Mouse (Mus musculus): Measurements from ENCODE around the gene Tbc1d9. TPM values are rescaled to one million over a fixed set of nuclear protein-coding genes. Genes with fewer than 3 reads are reported as not detected.

Tbc1d9 gene
- 5.2 and 5.7 TPM in 2 replicates for polyA plus RNA-seq (2012; rRNA removed)
- polyA plus RNA-seq (2014; fragmentation: Nextera tagmentation; extraction: Ambion mirVana), result 1.3 and 1.9 TPM in 2 replicates

GRCm38 (mm10) chr8:83165235-83165930 lies at the start of gene Tbc1d9:
TSS of gene Tbc1d9 (plus strand) at chr8:83165352.
- peak within 1 kb of the TSS; percentile 48 for H3K27ac ChIP-seq (replicated peaks; ENCODE audit: low read depth, low read length)
- WGBS, result 0% methylated on average over 46 of the region's 63 CpGs
- H3K36me3 ChIP-seq (ENCODE audit: control insufficient read depth, insufficient read depth, low read length), result no peaks in the 10 kb centered on the region
- peak within 1 kb of the TSS; percentile 72 for H3K9ac ChIP-seq (ENCODE audit: low read depth, low read length, severe bottlenecking)
- no peaks in the 10 kb centered on the region for H3K27me3 ChIP-seq (ENCODE audit: control insufficient read depth, insufficient read depth, low read length)
- TF ChIP-seq POLR2A (IDR thresholded peaks at IDR 0.05; ENCODE audit: borderline replicate concordance, extremely low read depth, insufficient read depth, insufficient read length), result 0 out of 2 replicates have a peak, but pooled peaks have one; percentile 23
- H3K4me1 ChIP-seq (ENCODE audit: control insufficient read depth, insufficient read depth, low read length), result 0 out of 2 replicates have a peak, but pooled peaks cover 4% of the 10 kb centered on the region
- peak; percentile 81 for ATAC-seq (ENCODE audit: low FRiP score, low read depth)
- peak within 1 kb of the TSS; percentile 62 for H3K4me3 ChIP-seq (replicated peaks; ENCODE audit: low read length)
- no peaks in the 10 kb centered on the region for H3K9me3 ChIP-seq (ENCODE audit: control insufficient read depth, low read length)
- peak within 1 kb of the TSS; percentile 89 for H3K4me2 ChIP-seq (replicated peaks; ENCODE audit: low read depth, low read length, severe bottlenecking)
- DNase-seq (ENCODE audit: low spot score), result peak; percentile 62

GRCm38 (mm10) chr8:83135086-83135485 lies 30.1 kb upstream of the Tbc1d9 start:
- ATAC-seq (ENCODE audit: low FRiP score, low read depth), result no peak
- no peak overlapping the region for H3K4me2 ChIP-seq (replicated peaks; ENCODE audit: low read depth, low read length, severe bottlenecking)

GRCm38 (mm10) chr8:83140068-83140467 lies 25.1 kb upstream of the Tbc1d9 start:
- Histone ChIP-seq H3K27me3 (ENCODE audit: control insufficient read depth, insufficient read depth, low read length) (no peaks in the 10 kb centered on the region), H3K36me3 (ENCODE audit: control insufficient read depth, insufficient read depth, low read length) (no peaks in the 10 kb centered on the region), H3K4me3 (replicated peaks; ENCODE audit: low read length) (no peak overlapping the region), H3K4me1 (ENCODE audit: control insufficient read depth, insufficient read depth, low read length) (no peaks in the 10 kb centered on the region), H3K27ac (replicated peaks; ENCODE audit: low read depth, low read length) (no peak overlapping the region), H3K9me3 (ENCODE audit: control insufficient read depth, low read length) (no peaks in the 10 kb centered on the region), H3K4me2 (replicated peaks; ENCODE audit: low read depth, low read length, severe bottlenecking) (no peak overlapping the region), H3K9ac (ENCODE audit: low read depth, low read length, severe bottlenecking) (no peak overlapping the region)
- 83% methylated on average over 1 of the region's 1 CpGs for WGBS
- TF ChIP-seq POLR2A (IDR thresholded peaks at IDR 0.05; ENCODE audit: borderline replicate concordance, extremely low read depth, insufficient read depth, insufficient read length), result no peak
- ATAC-seq (ENCODE audit: low FRiP score, low read depth) (no peak), DNase-seq (ENCODE audit: low spot score) (no peak)

More at GRCm38 (mm10) chr8:83135086-83135485, 30.1 kb upstream of the Tbc1d9 start:
- Histone ChIP-seq H3K4me1 (ENCODE audit: control insufficient read depth, insufficient read depth, low read length) (no peaks in the 10 kb centered on the region), H3K9me3 (ENCODE audit: control insufficient read depth, low read length) (no peaks in the 10 kb centered on the region), H3K36me3 (ENCODE audit: control insufficient read depth, insufficient read depth, low read length) (no peaks in the 10 kb centered on the region), H3K4me3 (replicated peaks; ENCODE audit: low read length) (no peak overlapping the region), H3K27me3 (ENCODE audit: control insufficient read depth, insufficient read depth, low read length) (no peaks in the 10 kb centered on the region), H3K9ac (ENCODE audit: low read depth, low read length, severe bottlenecking) (no peak overlapping the region), H3K27ac (replicated peaks; ENCODE audit: low read depth, low read length) (no peak overlapping the region)
- WGBS, result 44% methylated on average over 2 of the region's 2 CpGs
- TF ChIP-seq POLR2A (IDR thresholded peaks at IDR 0.05; ENCODE audit: borderline replicate concordance, extremely low read depth, insufficient read depth, insufficient read length), result no peak
- DNase-seq (ENCODE audit: low spot score), result peak; percentile 6

GRCm38 (mm10) chr8:83140701-83141111 lies 24.4 kb upstream of the Tbc1d9 start:
- H3K4me3 ChIP-seq (replicated peaks; ENCODE audit: low read length), result no peak overlapping the region
- no peak overlapping the region for H3K4me2 ChIP-seq (replicated peaks; ENCODE audit: low read depth, low read length, severe bottlenecking)
- no peak for TF ChIP-seq POLR2A (IDR thresholded peaks at IDR 0.05; ENCODE audit: borderline replicate concordance, extremely low read depth, insufficient read depth, insufficient read length)
- no peaks in the 10 kb centered on the region for H3K27me3 ChIP-seq (ENCODE audit: control insufficient read depth, insufficient read depth, low read length)
- DNase-seq (ENCODE audit: low spot score), result peak; percentile 0
- H3K9me3 ChIP-seq (ENCODE audit: control insufficient read depth, low read length), result no peaks in the 10 kb centered on the region
- no peaks in the 10 kb centered on the region for H3K36me3 ChIP-seq (ENCODE audit: control insufficient read depth, insufficient read depth, low read length)
- H3K27ac ChIP-seq (replicated peaks; ENCODE audit: low read depth, low read length), result no peak overlapping the region
- no peak for ATAC-seq (ENCODE audit: low FRiP score, low read depth)
- H3K9ac ChIP-seq (ENCODE audit: low read depth, low read length, severe bottlenecking), result no peak overlapping the region
- 63% methylated on average over 3 of the region's 3 CpGs for WGBS
- no peaks in the 10 kb centered on the region for H3K4me1 ChIP-seq (ENCODE audit: control insufficient read depth, insufficient read depth, low read length)

GRCm38 (mm10) chr8:83141358-83141757 lies 23.8 kb upstream of the Tbc1d9 start:
- Histone ChIP-seq H3K9me3 (ENCODE audit: control insufficient read depth, low read length) (no peaks in the 10 kb centered on the region), H3K27me3 (ENCODE audit: control insufficient read depth, insufficient read depth, low read length) (no peaks in the 10 kb centered on the region), H3K4me2 (replicated peaks; ENCODE audit: low read depth, low read length, severe bottlenecking) (no peak overlapping the region), H3K9ac (ENCODE audit: low read depth, low read length, severe bottlenecking) (no peak overlapping the region), H3K4me3 (replicated peaks; ENCODE audit: low read length) (no peak overlapping the region), H3K4me1 (ENCODE audit: control insufficient read depth, insufficient read depth, low read length) (no peaks in the 10 kb centered on the region), H3K27ac (replicated peaks; ENCODE audit: low read depth, low read length) (no peak overlapping the region), H3K36me3 (ENCODE audit: control insufficient read depth, insufficient read depth, low read length) (no peaks in the 10 kb centered on the region)
- TF ChIP-seq POLR2A (IDR thresholded peaks at IDR 0.05; ENCODE audit: borderline replicate concordance, extremely low read depth, insufficient read depth, insufficient read length), result no peak
- no peak for ATAC-seq (ENCODE audit: low FRiP score, low read depth)
- DNase-seq (ENCODE audit: low spot score), result no peak
- WGBS, result 79% methylated on average over 5 of the region's 5 CpGs
